Mouse (Mus musculus) forebrain, embryonic 10.5 days (tissue): ENCODE results near the gene Hoxc13. TPM values are rescaled to one million over a fixed set of nuclear protein-coding genes. Genes with fewer than 3 reads are reported as not detected.
A peak's percentile ranks its signal among the peaks of the same experiment; 100 is the strongest.

ENCODE experiments used
- DNase-seq: peaks from one replicate; pipeline ENCODE4 v3.0.0-alpha.2; 2017; ENCODE audit warnings: low spot score; ENCODE audit errors: extremely low spot score
- H3K27ac ChIP-seq: fragments of 300-500 bp; sonication (generic); 2 replicates; pipeline ENCODE4 v1.5.1; 2016; ENCODE audit warnings: mild to moderate bottlenecking
- H3K27me3 ChIP-seq: fragments of 300-500 bp; sonication (generic); 2 replicates; pipeline ENCODE4 v1.6.1; 2016; ENCODE audit warnings: mild to moderate bottlenecking; ENCODE audit not compliant: poor library complexity, severe bottlenecking
- H3K36me3 ChIP-seq: fragments of 300-500 bp; sonication (generic); replicated peaks from 2 replicates; pipeline ENCODE4 v1.6.1; 2016; ENCODE audit warnings: mild to moderate bottlenecking, moderate library complexity
- H3K4me1 ChIP-seq: fragments of 300-500 bp; sonication (generic); 2 replicates; pipeline ENCODE4 v1.6.1; 2016
- H3K4me3 ChIP-seq: fragments of 300-500 bp; sonication (generic); 2 replicates; pipeline ENCODE4 v1.5.1; 2016; ENCODE audit warnings: mild to moderate bottlenecking, moderate library complexity
- H3K9me3 ChIP-seq: fragments of 300-500 bp; sonication (generic); 2 replicates; pipeline ENCODE4 v1.6.1; 2016; ENCODE audit warnings: mild to moderate bottlenecking, moderate library complexity
- WGBS: fragments of 180-500 bp; shearing (Covaris S2); methylation state at CpG from one replicate; pipeline ENCODE4 v1.1.7; 2016; 5-methylcytosine and 5-hydroxymethylcytosine counted together
- polyA plus RNA-seq: library from polyadenylated mRNA; unstranded; fragments of >200 nt; fragmentation: Nextera tagmentation; extraction: Ambion mirVana; gene quantifications from 2 replicates; pipeline ENCODE4 v1.2.1, GENCODE M21; 2016

Hoxc13 gene
- polyA plus RNA-seq, 1 experiment from 2014 or later = not detected

DNA sequence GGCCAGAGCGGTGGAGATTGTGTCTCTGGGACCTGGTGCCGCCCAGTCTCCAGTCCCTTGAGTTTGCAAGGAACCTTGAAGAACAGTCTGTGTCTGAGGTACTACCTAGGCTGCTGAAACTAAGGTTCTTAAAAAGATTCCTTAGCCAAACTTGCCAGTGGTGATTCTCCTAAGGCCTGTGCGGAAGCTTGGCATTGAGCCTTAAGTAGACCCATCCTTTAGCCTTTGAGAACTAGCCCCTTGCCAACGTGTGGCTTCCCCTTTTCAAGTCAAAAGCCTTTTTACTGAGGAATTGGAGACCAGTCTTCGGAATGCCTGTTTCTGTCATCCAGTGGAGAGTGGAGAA lies 22.5 kb downstream of the Hoxc13 start:
- WGBS = 4% methylated on average over 5 of the region's 5 CpGs
- Histone ChIP-seq H3K27me3 (peaks cover 100% of the 10 kb centered on the region), H3K36me3 (no peaks in the 10 kb centered on the region), H3K4me1 (peaks cover 18% of the 10 kb centered on the region), H3K27ac (no peak overlapping the region), H3K4me3 (peak overlapping the region; percentile 22; the same call in 1 of the 2 replicates), H3K9me3 (no peaks in the 10 kb centered on the region)
- no peak for DNase-seq

DNA sequence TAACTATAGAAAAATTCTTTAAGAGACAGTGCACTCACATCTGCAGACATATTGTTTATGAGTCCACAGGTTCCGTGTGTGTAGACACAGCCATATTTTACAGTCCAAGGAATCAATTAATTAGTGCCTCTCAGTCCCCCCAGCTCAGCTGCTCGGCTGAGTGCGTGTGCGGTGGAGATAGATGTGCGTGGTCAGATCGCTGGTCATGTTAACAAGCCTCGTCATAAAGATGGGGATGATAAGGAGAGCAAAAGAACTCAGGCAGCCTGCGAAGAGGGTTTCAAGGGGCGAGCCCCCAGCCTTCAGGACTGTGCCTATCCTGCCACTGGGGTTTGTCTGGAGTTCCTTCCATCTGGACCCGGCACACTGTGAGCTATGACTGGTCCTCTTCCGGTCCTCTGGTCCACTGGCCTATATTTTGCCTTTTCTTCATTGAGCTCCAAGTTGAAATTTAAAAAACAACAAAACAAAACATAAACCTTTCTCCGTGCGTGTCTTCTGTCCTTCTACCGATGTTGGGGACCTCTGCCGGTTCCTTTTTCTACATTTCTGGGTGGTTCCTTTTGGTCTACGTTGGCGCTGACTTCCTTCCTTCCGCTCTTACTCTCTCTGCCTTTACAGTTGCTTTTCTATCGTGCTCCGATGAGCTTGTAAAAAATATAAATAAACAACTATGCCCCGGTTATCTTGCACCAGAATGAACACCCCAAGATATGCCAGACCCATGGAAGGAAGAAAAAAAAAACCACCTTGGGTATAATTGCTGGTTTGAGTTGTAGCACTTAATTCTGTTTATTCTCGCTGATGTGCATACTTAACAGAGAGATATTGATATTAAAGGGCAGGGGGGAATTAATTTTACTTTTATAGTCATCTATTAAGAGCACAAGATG lies 24.5 kb downstream of the Hoxc13 start:
- no peak for DNase-seq
- Histone ChIP-seq H3K9me3 (no peaks in the 10 kb centered on the region), H3K27me3 (peaks cover 100% of the 10 kb centered on the region), H3K36me3 (no peaks in the 10 kb centered on the region), H3K27ac (no peak overlapping the region), H3K4me1 (peaks cover 9% of the 10 kb centered on the region), H3K4me3 (no peak overlapping the region)
- 8% methylated on average over 22 of the region's 22 CpGs for WGBS

DNA sequence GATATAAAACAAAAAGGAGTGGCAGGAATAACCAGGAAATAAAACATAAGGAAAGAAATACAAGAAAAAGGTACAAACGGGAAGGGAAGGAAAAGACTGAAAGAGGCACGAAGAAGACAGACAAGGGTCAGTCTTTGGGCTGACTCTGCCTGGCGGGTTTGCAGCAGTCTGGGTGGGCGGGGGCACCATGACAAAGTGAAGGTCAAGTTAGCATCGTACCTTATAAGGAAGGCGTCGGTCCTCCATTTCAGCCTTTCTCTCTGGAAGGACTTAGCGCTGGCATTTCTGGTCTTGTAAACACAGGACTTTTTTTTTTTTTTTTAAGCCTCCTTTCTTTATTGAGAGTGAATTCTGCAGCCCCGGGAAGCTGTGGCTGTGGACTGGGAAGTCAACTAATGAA lies 26.4 kb downstream of the Hoxc13 start:
- H3K27ac ChIP-seq = no peak overlapping the region
- H3K27me3 ChIP-seq = peaks cover 100% of the 10 kb centered on the region
- no peaks in the 10 kb centered on the region for H3K9me3 ChIP-seq
- no peak overlapping the region for H3K4me3 ChIP-seq
- no peak for DNase-seq
- H3K36me3 ChIP-seq = no peaks in the 10 kb centered on the region
- WGBS = 4% methylated on average over 9 of the region's 9 CpGs
- H3K4me1 ChIP-seq = peaks cover 9% of the 10 kb centered on the region

DNA sequence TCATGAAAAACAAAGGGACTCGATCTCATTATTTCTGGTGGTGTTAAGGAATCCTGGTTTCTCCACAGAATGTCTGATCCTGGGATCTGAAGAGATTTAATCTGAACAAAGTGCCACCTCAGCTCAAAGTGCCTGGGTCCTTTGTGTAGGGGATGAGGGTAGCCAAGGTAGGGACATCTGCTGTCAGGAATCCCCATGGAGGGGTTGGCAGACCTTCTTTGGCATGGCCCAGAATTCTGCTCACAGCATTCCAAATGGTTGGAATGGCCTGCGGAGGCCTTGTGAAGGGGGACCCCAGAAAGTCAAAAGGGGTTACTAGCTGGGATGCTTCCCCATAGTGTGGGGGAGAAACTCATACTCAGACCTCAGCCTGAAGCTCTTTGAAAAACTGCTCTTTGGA lies 27.9 kb downstream of the Hoxc13 start:
- WGBS = 11% methylated on average over 2 of the region's 2 CpGs
- H3K4me3 ChIP-seq = no peak overlapping the region
- H3K36me3 ChIP-seq = no peaks in the 10 kb centered on the region
- H3K27ac ChIP-seq = no peak overlapping the region
- peaks cover 100% of the 10 kb centered on the region for H3K27me3 ChIP-seq
- H3K9me3 ChIP-seq = no peaks in the 10 kb centered on the region
- no peak for DNase-seq
- H3K4me1 ChIP-seq = no peaks in the 10 kb centered on the region

DNA sequence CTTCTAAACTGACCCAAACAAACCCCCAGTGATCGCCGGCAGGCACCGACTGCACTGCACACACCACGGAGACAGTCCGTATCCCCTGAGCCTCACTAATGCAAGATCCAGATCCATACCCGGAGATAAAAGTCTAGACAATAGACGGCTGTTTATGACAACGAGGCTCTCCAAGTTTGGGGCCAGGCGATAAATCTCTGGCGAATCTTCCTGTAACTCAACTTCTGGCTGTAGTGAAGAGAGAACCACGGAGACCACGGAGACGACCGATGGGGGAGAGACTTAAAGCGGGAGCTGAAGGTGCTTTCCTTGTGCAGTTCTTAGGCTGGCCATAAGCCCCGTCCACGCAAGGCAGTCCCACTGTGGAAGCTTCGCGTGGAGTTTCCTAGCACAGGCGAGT lies 28.8 kb downstream of the Hoxc13 start:
- Histone ChIP-seq H3K27me3 (peaks cover 100% of the 10 kb centered on the region), H3K27ac (no peak overlapping the region), H3K4me1 (0 out of 2 replicates have a peak, but pooled peaks cover under 1% of the 10 kb centered on the region), H3K4me3 (no peak overlapping the region), H3K9me3 (no peaks in the 10 kb centered on the region), H3K36me3 (no peaks in the 10 kb centered on the region)
- no peak for DNase-seq
- 2% methylated on average over 20 of the region's 20 CpGs for WGBS

DNA sequence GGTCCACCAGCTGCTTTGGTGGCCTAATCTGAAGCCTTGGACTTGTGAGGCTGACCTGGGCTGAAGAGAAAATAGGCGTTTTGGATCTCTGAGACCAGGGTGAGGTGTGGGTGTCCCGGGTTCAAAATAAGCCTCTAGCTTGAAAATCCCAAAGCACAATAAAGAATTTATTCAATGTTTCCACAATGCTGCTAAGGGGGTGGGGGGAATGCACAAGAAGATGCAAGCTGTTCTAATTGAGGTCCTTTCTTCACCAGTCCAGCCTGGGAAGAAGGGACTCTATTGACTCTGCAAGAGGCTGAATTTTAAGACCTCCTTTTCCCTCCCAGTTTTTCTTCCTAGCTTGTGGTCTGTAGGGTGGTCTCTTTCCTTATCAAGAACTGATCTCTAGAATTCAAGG lies 30.0 kb downstream of the Hoxc13 start:
- WGBS = 7% methylated on average over 2 of the region's 2 CpGs
- H3K27me3 ChIP-seq = peaks cover 100% of the 10 kb centered on the region
- no peaks in the 10 kb centered on the region for H3K36me3 ChIP-seq
- no peak overlapping the region for H3K4me3 ChIP-seq
- no peak for DNase-seq
- no peak overlapping the region for H3K27ac ChIP-seq
- H3K4me1 ChIP-seq = peaks cover 5% of the 10 kb centered on the region; the same call in 1 of the 2 replicates
- H3K9me3 ChIP-seq = no peaks in the 10 kb centered on the region

DNA sequence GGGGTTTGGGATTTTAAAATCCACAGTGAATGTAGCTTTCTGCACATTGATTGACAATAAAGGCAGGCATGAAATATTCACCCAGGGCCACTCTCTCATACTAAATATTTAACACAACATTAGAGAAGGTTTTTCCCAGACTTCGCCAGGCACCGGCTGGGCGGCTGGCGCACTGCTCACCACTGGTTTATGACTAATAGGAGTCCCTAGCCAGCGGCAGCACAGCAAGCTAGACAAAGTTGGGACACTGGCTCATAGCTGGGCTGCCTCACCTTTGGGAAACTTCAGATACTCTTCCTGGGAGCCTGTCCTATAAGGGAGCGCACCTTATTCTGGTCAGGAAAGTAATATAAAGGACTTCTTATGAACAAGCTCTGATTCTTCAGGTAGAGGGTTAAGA lies 32.7 kb downstream of the Hoxc13 start:
- Histone ChIP-seq H3K36me3 (no peaks in the 10 kb centered on the region), H3K27ac (no peak overlapping the region), H3K4me1 (peaks cover 10% of the 10 kb centered on the region), H3K9me3 (no peaks in the 10 kb centered on the region), H3K27me3 (peaks cover 100% of the 10 kb centered on the region), H3K4me3 (no peak overlapping the region)
- DNase-seq = no peak
- 3% methylated on average over 6 of the region's 6 CpGs for WGBS

- Histone ChIP-seq H3K27ac (no peak within 1 kb of the TSS), H3K27me3 (peaks cover 100% of the 10 kb centered on the region), H3K4me3 (no peak within 1 kb of the TSS), H3K4me1 (peaks cover 10% of the 10 kb centered on the region), H3K9me3 (no peaks in the 10 kb centered on the region), H3K36me3 (no peaks in the 10 kb centered on the region)
- DNase-seq = peak; percentile 53
- under 1% methylated on average over 57 of the region's 57 CpGs for WGBS
These were observed 33.5 kb downstream of the Hoxc13 start, which contains the start of gene Hoxc11 for GRCm38 (mm10) chr15:102954192-102955006. Hoxc11 (plus strand) TSS chr15:102954427.

DNA sequence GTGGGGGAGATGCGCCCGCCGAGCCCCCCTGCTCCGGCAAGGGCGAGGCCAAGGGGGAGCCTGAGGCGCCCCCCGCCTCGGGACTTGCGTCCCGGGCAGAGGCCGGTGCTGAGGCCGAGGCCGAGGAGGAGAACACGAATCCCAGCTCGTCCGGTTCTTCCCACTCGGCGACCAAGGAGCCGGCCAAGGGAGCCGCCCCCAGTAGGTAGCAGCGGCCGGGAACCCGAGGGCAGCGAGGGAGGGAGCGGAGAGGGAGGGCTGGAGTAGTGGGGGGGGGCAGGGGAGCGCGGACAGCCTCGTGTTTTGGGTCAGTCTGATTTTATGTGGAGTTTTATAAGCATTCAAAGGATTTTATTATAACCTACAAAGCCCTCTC lies 34.1 kb downstream of the Hoxc13 start:
- Histone ChIP-seq H3K36me3 (no peaks in the 10 kb centered on the region), H3K27me3 (peaks cover 100% of the 10 kb centered on the region), H3K27ac (no peak overlapping the region), H3K4me3 (no peak overlapping the region), H3K9me3 (no peaks in the 10 kb centered on the region), H3K4me1 (peaks cover 10% of the 10 kb centered on the region)
- no peak for DNase-seq
- under 1% methylated on average over 28 of the region's 28 CpGs for WGBS

GRCm38 (mm10) chr15:102955833-102956640 lies 35.1 kb downstream of the Hoxc13 start:
- no peak overlapping the region for H3K4me3 ChIP-seq
- H3K27ac ChIP-seq = no peak overlapping the region
- H3K9me3 ChIP-seq = no peaks in the 10 kb centered on the region
- H3K27me3 ChIP-seq = peaks cover 100% of the 10 kb centered on the region
- peaks cover 10% of the 10 kb centered on the region for H3K4me1 ChIP-seq
- no peaks in the 10 kb centered on the region for H3K36me3 ChIP-seq
- peak; percentile 63 for DNase-seq
- under 1% methylated on average over 40 of the region's 40 CpGs for WGBS

GRCm38 (mm10) chr15:102956906-102957305 lies 36.0 kb downstream of the Hoxc13 start:
- Histone ChIP-seq H3K27ac (no peak overlapping the region), H3K27me3 (peaks cover 100% of the 10 kb centered on the region), H3K36me3 (no peaks in the 10 kb centered on the region), H3K4me1 (peaks cover 10% of the 10 kb centered on the region), H3K9me3 (no peaks in the 10 kb centered on the region), H3K4me3 (no peak overlapping the region)
- DNase-seq = no peak
- 2% methylated on average over 12 of the region's 12 CpGs for WGBS

GRCm38 (mm10) chr15:102959663-102960191 lies 38.8 kb downstream of the Hoxc13 start:
- WGBS = 1% methylated on average over 13 of the region's 13 CpGs
- peaks cover 100% of the 10 kb centered on the region for H3K27me3 ChIP-seq
- H3K9me3 ChIP-seq = no peaks in the 10 kb centered on the region
- H3K4me3 ChIP-seq = no peak overlapping the region
- no peaks in the 10 kb centered on the region for H3K36me3 ChIP-seq
- peaks cover 9% of the 10 kb centered on the region for H3K4me1 ChIP-seq
- no peak overlapping the region for H3K27ac ChIP-seq
- DNase-seq = no peak
